Mouse (Mus musculus): ENCODE results near the gene Camkmt. TPM values are rescaled to one million over a fixed set of nuclear protein-coding genes. Genes with fewer than 3 reads are reported as not detected.
A peak's percentile ranks its signal among the peaks of the same experiment; 100 is the strongest.

Camkmt gene
- polyA plus RNA-seq (2017; shearing (Covaris generic)), result 1 to 10 TPM; 6.6 to 7.6 TPM

DNA sequence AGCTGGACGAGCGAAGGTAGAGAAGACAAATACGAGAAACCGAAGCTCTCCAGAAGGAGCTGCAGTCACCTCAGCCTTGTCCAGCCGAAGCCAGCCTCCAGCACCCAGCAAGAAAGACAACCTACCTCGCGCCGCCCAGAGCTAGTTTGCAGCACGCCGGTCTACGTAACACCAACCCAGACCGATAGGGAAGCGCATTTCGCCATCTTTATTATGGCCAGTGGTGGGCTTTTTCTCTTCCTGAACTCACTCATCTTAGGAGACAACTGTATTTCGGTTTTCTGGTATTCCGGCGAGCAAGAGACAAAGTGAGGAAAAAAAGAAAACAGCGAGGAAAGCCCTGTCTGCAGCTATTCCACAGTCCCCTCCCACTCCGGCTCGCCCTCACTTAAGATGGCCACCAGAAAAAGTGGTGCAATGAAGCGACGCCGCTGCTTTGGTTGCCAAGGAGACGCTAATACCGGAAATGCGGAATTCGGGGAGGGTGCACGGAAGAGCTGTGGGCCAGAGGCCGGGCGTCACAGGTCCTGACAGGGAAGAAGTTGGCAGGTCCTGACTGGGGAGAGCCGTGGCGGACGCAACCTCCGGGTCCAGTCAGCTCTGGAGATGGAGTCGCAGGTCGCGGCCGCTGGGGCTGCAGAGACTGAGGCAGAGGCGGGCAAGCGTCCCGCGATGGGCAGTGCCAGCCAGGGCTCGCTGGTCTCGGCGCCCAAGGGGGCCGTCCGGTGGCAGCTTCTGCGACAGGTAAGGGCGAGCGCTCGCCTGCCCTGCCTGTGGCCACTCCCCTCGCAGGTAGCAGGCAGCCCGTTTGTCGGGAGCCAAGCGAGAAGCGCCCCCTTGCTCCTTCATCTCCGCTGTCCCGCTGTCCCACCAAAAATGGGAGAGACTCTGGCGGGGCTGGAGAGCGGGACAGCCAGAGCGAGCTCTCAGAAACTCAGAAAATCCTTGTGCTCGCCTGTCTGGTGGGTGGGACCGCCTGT, at the start of gene Camkmt, which contains the start of gene Prepl:
Gene Camkmt (plus strand): TSS at position 433 of the 980 bp plus-strand sequence.
Gene Prepl (minus strand): TSS at position 122 of the 980 bp plus-strand sequence.
- peak; percentile 95 for ATAC-seq

DNA sequence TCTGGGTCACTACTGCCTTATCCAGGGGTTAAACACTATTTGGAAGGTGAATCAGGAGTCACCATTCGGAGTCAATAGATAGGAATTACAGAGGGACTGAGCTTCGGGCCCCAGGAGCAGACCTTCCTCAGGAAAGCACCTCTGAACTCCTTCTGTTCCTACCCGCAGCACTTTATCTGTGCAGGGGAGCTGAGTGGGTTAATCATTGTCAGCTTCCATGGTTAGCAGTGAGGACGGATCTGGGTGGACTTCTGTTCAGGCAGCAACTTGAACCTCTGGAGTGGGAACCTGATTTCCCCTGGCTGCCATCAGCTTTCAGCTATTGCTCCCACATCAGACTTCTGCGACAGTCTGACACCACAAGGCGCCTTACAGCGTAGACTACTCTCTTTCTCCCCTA, 49.4 kb upstream of the Camkmt start:
- ATAC-seq, result no peak

DNA sequence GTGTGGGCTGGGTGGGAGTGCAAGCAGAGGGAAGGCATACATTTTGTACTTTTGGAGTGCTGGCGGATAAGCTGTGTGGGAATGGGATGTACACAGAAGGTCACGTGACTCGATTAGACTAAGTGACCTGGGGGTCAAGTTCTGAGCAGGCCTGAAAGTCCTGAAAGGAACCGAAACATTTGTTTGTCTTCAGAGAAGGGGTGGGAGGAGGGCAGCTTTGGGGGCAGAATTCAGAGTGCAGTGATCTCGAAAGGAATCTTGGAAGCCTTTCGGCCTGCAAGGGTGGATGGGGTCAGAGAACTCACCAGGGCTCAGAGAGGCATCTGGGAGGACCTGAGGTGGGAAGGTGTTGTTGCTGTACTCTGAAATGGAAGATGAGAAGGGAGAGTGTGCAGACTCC, 47.9 kb upstream of the Camkmt start:
- no peak for ATAC-seq

DNA sequence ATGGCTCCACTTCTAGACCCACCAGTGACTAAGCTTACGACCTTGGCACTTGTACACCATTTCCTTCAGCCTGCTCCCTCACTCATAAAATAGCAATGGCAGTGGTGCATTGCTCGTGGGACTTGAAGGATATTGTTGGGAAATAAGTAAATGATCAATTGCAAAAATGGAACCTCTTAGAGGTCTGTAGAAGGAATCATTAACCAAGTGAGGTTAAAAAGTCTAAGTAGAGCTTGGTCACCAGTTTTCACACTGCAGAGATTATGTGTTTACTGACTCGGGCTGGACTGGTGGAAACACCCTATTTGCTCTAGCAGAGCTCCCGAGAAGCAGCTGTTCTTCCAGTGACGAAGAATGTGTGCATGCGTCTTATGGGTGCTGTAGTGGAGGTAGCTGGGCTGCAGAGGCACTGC, 46.9 kb upstream of the Camkmt start:
- ATAC-seq, result no peak

GRCm38 (mm10) chr17:85044466-85044865, 45.9 kb upstream of the Camkmt start:
- no peak for ATAC-seq

DNA sequence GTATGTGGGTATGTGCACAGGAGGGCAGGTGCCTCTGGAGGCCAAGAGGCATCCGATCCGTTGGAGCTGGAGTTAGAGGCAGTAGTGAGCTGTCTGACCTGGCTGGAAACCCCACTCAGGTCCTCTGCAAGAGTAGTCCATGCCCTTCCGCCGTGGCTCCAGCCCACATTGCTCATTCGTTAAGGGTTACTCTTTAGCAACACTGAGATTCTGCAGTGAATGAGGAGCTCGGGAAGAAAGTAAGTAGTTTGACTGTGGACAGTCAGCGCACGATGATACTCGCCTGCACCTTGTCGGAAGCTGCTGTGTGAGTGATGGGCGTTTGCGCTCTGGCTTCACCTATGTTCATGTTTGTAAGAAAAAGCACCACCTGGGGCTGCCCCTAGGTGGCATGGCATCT, 45.2 kb upstream of the Camkmt start:
- ATAC-seq, result no peak

DNA sequence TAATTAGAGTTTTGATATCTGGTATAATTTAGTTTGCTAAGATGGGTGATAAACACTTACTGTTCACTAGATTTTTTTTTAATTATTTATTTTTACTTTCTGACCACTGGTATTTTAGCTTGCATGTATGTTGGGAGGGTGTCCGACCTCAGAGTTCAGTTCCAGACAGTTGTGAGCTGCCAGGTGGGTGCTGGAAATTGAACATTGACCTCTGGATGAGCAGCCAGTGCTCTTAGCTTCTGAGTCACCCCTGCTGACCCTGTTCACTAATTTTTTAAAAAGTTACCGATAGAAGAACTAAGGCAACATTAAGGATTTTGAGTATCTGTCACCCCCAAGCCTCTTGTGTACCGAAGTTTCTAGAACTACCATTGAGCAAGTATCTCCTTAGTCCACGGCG, 42.0 kb upstream of the Camkmt start:
- ATAC-seq, result no peak

GRCm38 (mm10) chr17:85058276-85058675, 32.1 kb upstream of the Camkmt start:
- no peak for ATAC-seq

DNA sequence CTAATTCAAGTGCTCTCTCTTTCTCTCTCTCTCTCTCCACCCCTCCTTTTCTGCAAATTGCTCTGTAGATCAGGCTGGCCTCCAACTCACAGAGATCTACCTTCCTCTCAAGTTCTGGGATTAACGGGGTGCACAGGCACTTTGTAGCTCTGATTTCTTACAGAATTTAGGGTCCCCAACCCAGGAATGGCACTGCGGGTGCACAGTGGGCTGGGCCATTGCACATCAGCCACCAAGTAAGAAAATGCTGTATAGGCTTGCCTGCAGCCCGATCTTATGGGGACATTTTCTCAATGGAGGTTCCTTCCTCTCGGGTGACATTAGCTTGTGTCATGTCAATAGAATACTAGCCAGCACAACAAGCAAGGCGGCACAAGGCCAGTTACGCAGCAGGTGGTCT, 31.2 kb upstream of the Camkmt start:
- no peak for ATAC-seq

GRCm38 (mm10) chr17:85063560-85063959, 26.8 kb upstream of the Camkmt start:
- ATAC-seq, result no peak

GRCm38 (mm10) chr17:85067331-85067730, 23.0 kb upstream of the Camkmt start:
- ATAC-seq, result no peak

DNA sequence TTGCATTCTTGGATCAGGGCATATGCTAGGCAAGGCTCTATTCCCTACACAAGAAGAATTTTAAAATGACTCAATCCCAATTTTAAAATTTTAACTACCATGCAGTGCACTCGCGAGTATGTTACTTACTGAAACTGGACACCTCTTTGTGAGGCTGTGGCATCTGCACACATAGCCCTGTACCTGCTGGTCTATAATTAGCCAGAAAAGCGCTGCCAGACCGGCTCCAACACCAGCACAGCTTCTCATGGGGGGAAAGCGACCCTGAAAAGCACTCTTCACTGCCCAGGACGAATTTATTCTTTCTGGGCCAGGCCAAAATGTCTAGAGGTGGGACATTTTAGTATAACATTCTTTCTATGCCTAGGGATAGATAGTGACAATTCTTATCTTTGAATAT, 19.7 kb upstream of the Camkmt start:
- ATAC-seq, result no peak

DNA sequence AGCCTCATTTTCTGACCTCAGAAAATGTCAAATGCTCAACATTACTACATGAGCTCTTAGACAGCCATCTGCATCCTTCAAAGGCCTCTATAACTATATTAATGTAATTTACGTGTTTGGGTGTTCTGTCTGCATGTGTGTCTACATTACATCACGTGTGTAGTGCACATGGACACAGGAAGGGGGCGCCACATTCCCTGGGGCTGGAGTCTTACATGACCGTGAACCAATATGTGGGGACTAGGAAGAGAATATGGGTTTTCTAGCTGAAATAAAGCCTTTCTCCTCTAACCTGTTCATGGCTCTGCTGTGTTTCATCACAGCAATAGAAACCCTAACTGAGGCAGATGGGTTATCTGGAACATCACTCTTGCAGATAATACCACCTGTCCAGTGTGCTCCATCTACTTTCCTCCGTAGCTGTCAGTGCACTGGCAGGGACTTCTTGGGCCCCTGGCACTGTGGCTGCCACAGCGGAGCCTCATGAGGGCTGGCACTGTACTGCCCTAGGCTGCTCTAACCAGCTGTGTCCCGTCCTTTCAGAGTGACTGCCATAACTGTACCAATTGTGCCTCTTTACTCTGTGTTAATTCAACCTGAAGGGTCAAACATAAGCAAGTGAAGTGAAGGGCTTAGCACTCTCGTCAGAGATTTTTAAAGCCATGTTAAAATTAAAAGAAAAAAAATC, 19.1 kb upstream of the Camkmt start:
- ATAC-seq, result no peak

DNA sequence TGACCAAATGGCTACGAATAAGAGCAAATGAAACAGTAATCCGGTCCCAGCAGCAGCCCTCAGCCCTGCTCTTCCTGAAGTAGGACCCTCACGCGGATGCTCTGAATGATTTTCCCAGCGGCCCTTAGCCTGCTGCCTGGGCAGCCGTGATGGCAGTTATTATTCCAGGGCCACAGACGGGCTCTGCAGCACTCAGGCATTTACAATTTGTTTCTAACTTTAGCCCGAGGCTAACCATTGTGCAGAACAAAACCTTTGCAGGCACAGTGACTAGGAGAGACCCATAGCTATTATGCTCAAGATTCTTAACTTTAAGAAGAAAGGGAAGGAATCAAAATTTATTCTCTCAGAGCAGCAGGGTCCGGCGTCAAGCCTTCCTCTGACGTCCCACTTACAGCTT, 18.0 kb upstream of the Camkmt start:
- ATAC-seq, result no peak

DNA sequence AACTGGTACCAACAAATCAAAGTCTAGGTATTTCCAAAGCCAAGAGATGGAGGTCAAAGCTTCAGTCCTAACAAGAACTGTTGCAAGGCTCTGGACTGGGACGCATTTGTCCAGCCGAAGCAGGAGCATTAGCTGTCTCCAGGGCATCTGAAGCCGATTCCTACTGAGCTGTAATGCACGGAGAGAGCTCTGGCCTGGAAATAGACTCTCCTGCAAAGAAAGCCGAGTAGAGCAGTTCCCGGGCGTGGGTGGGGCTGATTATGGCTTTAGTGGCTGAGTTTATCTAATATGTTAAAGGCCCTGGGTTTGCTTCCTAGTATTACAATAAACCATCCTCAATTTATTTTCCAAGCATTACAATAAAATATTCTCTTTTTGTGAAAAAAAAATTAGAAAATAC, 17.1 kb upstream of the Camkmt start:
- no peak for ATAC-seq

- no peak for ATAC-seq
These were observed 16.3 kb upstream of the Camkmt start for GRCm38 (mm10) chr17:85074083-85074482.

DNA sequence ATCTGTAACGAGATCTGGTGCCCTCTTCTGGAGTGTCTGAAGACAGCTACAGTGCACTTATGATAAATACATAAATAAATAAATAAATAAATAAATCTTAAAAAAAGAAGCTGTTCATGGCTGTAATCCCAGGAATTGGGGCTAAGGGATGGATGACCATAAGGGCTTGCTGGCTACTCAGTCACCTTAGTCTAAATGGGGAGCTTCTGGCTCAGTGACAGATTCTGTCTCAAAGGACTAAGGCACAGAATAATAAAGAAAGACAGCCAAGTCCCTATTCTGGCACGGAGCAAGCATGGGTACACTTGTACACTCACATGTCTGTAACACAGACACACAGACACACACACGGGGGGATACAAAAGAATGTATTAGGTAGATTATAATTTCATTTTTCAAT, 11.1 kb upstream of the Camkmt start:
- ATAC-seq, result no peak

- no peak for ATAC-seq
These were observed 9.6 kb upstream of the Camkmt start for GRCm38 (mm10) chr17:85080781-85081180.

- no peak for ATAC-seq
These were observed 5.0 kb upstream of the Camkmt start for GRCm38 (mm10) chr17:85085335-85085734.

DNA sequence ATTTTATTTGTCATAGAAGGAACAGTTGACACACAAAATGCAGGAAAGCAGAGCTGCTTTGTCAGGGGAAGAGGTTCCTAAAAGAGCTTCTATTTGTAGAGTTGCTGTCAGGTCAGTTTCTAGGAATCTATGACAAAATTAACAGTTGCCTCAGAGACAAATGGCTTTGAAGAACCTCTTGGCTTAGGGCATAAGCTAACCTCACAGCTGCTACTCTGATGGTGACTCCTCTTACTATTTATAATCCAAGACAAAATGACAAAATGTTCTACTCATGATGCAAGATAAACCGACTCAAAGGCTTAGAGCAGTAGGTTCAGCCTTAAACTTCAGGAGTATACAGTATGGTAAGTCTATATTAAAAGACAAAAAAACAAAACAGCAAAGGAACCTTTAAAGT, 3.9 kb upstream of the Camkmt start:
- no peak for ATAC-seq

DNA sequence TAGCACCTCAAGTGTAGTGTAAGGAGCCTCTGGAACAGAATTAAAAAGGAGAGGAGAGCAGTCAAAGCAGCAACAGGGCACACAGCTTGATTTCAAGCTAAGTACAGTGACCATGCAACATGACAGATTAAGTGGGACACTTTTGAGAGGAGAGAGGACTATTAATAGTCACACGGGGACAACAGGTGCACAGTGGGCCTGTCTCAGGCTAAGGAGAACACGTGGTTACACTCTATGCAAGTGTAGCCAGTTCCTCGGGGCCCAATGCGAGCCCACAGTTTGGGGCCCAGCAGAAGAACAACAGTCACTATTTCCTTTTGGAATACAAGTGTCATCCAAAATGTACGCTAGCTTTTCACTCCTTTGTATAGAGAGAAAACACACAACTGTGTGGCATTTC, 2.8 kb upstream of the Camkmt start:
- no peak for ATAC-seq

GRCm38 (mm10) chr17:85088401-85088800, 2.0 kb upstream of the Camkmt start:
- ATAC-seq, result no peak

DNA sequence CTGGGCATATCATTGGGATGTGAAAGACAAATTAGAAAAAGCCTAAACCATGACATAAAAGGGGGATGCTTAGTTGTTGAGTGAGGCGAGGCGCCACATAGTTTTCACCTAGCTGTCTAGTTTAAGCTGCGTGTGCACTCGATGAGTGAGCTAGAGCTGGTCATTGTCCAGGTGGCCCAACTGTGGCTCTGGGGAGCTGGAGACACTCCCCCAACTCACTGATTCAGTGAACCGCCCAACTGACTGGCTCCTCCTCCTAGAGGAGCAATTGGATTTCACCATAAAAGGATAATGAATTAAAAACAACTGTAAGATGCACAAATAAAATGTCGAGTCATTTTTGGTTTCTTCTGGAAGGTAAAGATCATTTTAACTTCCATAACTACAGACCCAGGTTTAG, 1.3 kb upstream of the Camkmt start:
- no peak for ATAC-seq

DNA sequence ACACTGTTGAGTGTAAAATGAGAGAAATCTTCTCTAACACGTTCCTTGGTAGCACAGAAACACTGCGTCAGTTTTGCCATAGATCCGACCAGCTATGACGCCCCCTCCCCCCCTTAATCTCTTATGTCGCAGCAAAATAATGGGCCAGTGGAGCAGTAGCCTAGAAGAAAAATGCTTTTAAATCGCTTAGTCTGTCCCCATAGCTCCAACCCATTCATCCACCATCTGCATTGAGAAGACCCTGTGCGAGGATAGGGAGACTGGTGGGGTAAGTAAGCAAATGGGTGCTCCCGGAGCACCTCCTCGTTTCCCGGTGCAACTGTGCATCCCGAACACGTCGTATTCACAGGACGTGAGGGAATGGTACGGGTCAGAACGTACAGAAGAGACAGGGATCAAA, 731 bp upstream of the Camkmt start:
- no peak for ATAC-seq

All from activated CD4-positive, CD25-positive, alpha-beta regulatory T cell, adult 4 months (primary cell).